Mouse (Mus musculus) stomach, postnatal 0 days (tissue): ENCODE data around the gene 5730596B20Rik. TPM values are rescaled to one million over a fixed set of nuclear protein-coding genes. Genes with fewer than 3 reads are reported as not detected.

Experiments
- ATAC-seq: fragments of 200-750 bp; cut with Nextera tagmentation; 2 replicates; pipeline ENCODE4 v1.8.0; 2017; ENCODE audit not compliant: low FRiP score, low TSS enrichment
- DNase-seq: peaks from one replicate; pipeline ENCODE4 v3.0.0-alpha.2; 2016; ENCODE audit warnings: low spot score
- H3K27ac ChIP-seq: fragments of 300-500 bp; sonication (generic); replicated peaks from 2 replicates; pipeline ENCODE4 v1.5.1; 2014; ENCODE audit warnings: mild to moderate bottlenecking, control low read depth
- H3K27me3 ChIP-seq: fragments of 300-500 bp; sonication (generic); 2 replicates; pipeline ENCODE4 v1.6.1; 2014; ENCODE audit warnings: low read length; ENCODE audit not compliant: control insufficient read depth, insufficient read depth
- H3K36me3 ChIP-seq: fragments of 300-500 bp; sonication (generic); 2 replicates; pipeline ENCODE4 v1.6.1; 2014; ENCODE audit warnings: low read length, mixed read lengths; ENCODE audit not compliant: control insufficient read depth, insufficient read depth
- H3K4me1 ChIP-seq: fragments of 300-500 bp; sonication (generic); replicated peaks from 2 replicates; pipeline ENCODE4 v1.6.1; 2014; ENCODE audit warnings: antibody characterized with exemption; ENCODE audit not compliant: control insufficient read depth, insufficient read depth
- H3K4me2 ChIP-seq: fragments of 300-500 bp; sonication (generic); replicated peaks from 2 replicates; pipeline ENCODE4 v1.6.1; 2014; ENCODE audit warnings: low read depth, mild to moderate bottlenecking, control low read depth, moderate library complexity
- H3K4me3 ChIP-seq: fragments of 300-500 bp; sonication (generic); 2 replicates; pipeline ENCODE4 v1.5.1; 2014; ENCODE audit warnings: low read depth, low read length, control low read depth
- H3K9ac ChIP-seq: fragments of 300-500 bp; sonication (generic); 2 replicates; pipeline ENCODE4 v1.6.1; 2014; ENCODE audit warnings: mild to moderate bottlenecking, low read length, control low read depth, mixed read lengths
- H3K9me3 ChIP-seq: fragments of 300-500 bp; sonication (generic); 2 replicates; pipeline ENCODE4 v1.6.1; 2016; ENCODE audit warnings: low read length; ENCODE audit not compliant: control insufficient read depth
- CTCF ChIP-seq: IDR thresholded peaks from 2 replicates; pipeline ENCODE4 v1.5.1; 2016; ENCODE audit warnings: antibody characterized with exemption, low read depth, mild to moderate bottlenecking, moderate library complexity
- EP300 ChIP-seq: optimal IDR thresholded peaks from 2 replicates; pipeline ENCODE3; 2016; ENCODE audit warnings: antibody characterized with exemption
- WGBS: fragments of 180-500 bp; shearing (Covaris S2); extraction: QIAGEN DNeasy Blood & Tissue Kit; methylation state at CpG from one replicate; pipeline ENCODE4 v1.1.7; 2014; 5-methylcytosine and 5-hydroxymethylcytosine counted together
- polyA plus RNA-seq: library from polyadenylated mRNA; unstranded; fragments of >200 nt; fragmentation: Nextera tagmentation; extraction: Ambion mirVana; gene quantifications from 2 replicates; pipeline ENCODE4 v1.2.1, GENCODE M21; 2015

5730596B20Rik gene
- polyA plus RNA-seq, 1 experiment from 2014 or later, result 0.90 TPM

- H3K27me3 ChIP-seq, result no peaks in the 10 kb centered on the region
- TF ChIP-seq CTCF, result no peak
- H3K27ac ChIP-seq, result peak overlapping the region; percentile 97
- peaks cover 4% of the 10 kb centered on the region; the same call in 1 of the 2 replicates for H3K4me1 ChIP-seq
- WGBS, result 12% methylated on average over 6 of the region's 7 CpGs
- H3K4me3 ChIP-seq, result peak overlapping the region; percentile 38
- ATAC-seq (no peak), DNase-seq (peak; percentile 30)
- H3K36me3 ChIP-seq, result 0 out of 2 replicates have a peak, but pooled peaks cover 2% of the 10 kb centered on the region
- peak overlapping the region; percentile 63 for H3K9ac ChIP-seq
- no peaks in the 10 kb centered on the region for H3K9me3 ChIP-seq
- peak overlapping the region; percentile 65 for H3K4me2 ChIP-seq
Observed at GRCm38 (mm10) chr6:52171938-52172337, 5.4 kb upstream of the 5730596B20Rik start.

GRCm38 (mm10) chr6:52172501-52172900 lies 4.8 kb upstream of the 5730596B20Rik start:
- DNase-seq (peak; percentile 85), ATAC-seq (peak; percentile 77)
- H3K36me3 ChIP-seq, result 0 out of 2 replicates have a peak, but pooled peaks cover 2% of the 10 kb centered on the region
- H3K9me3 ChIP-seq, result no peaks in the 10 kb centered on the region
- peak overlapping the region; percentile 65 for H3K4me2 ChIP-seq
- H3K27ac ChIP-seq, result peak overlapping the region; percentile 97
- H3K4me1 ChIP-seq, result peaks cover 4% of the 10 kb centered on the region; the same call in 1 of the 2 replicates
- peak overlapping the region; percentile 38 for H3K4me3 ChIP-seq
- H3K9ac ChIP-seq, result peak overlapping the region; percentile 63
- H3K27me3 ChIP-seq, result no peaks in the 10 kb centered on the region
- TF ChIP-seq CTCF, result no peak
- TF ChIP-seq EP300, result no peak
- WGBS, result under 1% methylated on average over 35 of the region's 35 CpGs

- Histone ChIP-seq H3K27me3 (no peaks in the 10 kb centered on the region), H3K4me2 (peak overlapping the region; percentile 65), H3K4me1 (peaks cover 4% of the 10 kb centered on the region; the same call in 1 of the 2 replicates), H3K9ac (peak overlapping the region; percentile 38; the same call in 1 of the 2 replicates), H3K9me3 (no peaks in the 10 kb centered on the region), H3K27ac (peak overlapping the region; percentile 95), H3K4me3 (peak overlapping the region; percentile 38), H3K36me3 (0 out of 2 replicates have a peak, but pooled peaks cover 1% of the 10 kb centered on the region)
- DNase-seq (peak; percentile 12), ATAC-seq (no peak)
- WGBS, result 8% methylated on average over 4 of the region's 4 CpGs
- TF ChIP-seq CTCF (no peak), EP300 (no peak)
Observed at GRCm38 (mm10) chr6:52173648-52174047, 3.6 kb upstream of the 5730596B20Rik start.

- H3K4me1 ChIP-seq, result 0 out of 2 replicates have a peak, but pooled peaks cover 2% of the 10 kb centered on the region
- H3K4me3 ChIP-seq, result peak overlapping the region; percentile 63
- TF ChIP-seq EP300 (no peak), CTCF (no peak)
- peak overlapping the region; percentile 89 for H3K9ac ChIP-seq
- no peaks in the 10 kb centered on the region for H3K27me3 ChIP-seq
- ATAC-seq, result peak; percentile 19; the same call in 1 of the 2 replicates
- no peaks in the 10 kb centered on the region for H3K9me3 ChIP-seq
- peak; percentile 44 for DNase-seq
- H3K4me2 ChIP-seq, result peak overlapping the region; percentile 75
- WGBS, result 3% methylated on average over 41 of the region's 41 CpGs
- no peaks in the 10 kb centered on the region for H3K36me3 ChIP-seq
- H3K27ac ChIP-seq, result peak overlapping the region; percentile 95
Observed at GRCm38 (mm10) chr6:52174968-52175751, 2.1 kb upstream of the 5730596B20Rik start.

DNA sequence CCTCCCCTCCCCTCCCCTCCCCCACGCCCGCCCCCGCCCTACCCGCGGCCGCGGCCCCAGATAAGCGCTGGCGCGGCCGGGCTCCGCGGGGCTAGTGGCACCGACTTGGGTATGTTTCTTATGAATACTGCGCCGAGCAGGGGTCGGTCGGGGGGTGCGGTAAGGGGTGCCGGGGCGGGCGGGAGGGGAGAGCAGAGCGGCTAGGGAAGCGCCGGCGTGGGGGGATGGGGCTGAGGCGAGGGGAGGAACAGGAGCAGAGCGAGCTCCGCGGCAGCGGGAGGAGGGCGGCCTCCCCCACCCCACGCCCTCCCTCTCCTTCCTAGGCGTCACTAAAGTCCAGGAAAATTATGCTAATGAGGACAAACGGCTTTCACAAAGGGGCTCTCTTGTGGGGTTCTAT lies 1.4 kb upstream of the 5730596B20Rik start:
- H3K4me3 ChIP-seq, result peak overlapping the region; percentile 63
- no peaks in the 10 kb centered on the region for H3K27me3 ChIP-seq
- H3K9ac ChIP-seq, result peak overlapping the region; percentile 89
- peak overlapping the region; percentile 95 for H3K27ac ChIP-seq
- DNase-seq (peak; percentile 45), ATAC-seq (peak; percentile 45; the same call in 1 of the 2 replicates)
- no peaks in the 10 kb centered on the region for H3K9me3 ChIP-seq
- WGBS, result under 1% methylated on average over 21 of the region's 35 CpGs
- no peaks in the 10 kb centered on the region for H3K36me3 ChIP-seq
- TF ChIP-seq CTCF (no peak), EP300 (no peak)
- 0 out of 2 replicates have a peak, but pooled peaks cover 2% of the 10 kb centered on the region for H3K4me1 ChIP-seq
- H3K4me2 ChIP-seq, result peak overlapping the region; percentile 75

DNA sequence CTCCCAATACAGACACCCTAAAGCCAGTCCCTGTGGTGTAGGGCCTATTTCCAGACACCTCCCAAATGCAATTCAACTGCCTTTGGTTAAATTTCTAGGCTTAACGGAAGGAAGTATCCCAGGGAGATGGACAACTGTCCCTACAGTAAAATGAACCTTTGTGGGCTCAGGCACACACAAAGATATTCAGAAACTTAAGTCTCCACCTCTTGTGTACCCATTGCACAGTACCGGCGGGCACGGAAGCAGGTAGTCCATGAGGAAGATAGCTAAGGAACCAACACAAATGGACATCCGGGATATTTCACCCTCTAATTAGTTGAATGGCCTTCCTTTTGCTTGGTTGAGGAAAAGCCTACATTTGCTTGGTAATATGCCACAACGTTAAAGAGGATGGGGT lies 907 bp upstream of the 5730596B20Rik start:
- no peak for ATAC-seq
- peak overlapping the region; percentile 75 for H3K4me2 ChIP-seq
- no peaks in the 10 kb centered on the region for H3K27me3 ChIP-seq

More for the DNA sequence above, 907 bp upstream of the 5730596B20Rik start:
- no peaks in the 10 kb centered on the region for H3K36me3 ChIP-seq
- 0 out of 2 replicates have a peak, but pooled peaks cover 2% of the 10 kb centered on the region for H3K4me1 ChIP-seq
- H3K9ac ChIP-seq, result peak overlapping the region; percentile 89
- H3K9me3 ChIP-seq, result no peaks in the 10 kb centered on the region
- peak overlapping the region; percentile 63 for H3K4me3 ChIP-seq
- H3K27ac ChIP-seq, result peak overlapping the region; percentile 95
- DNase-seq, result peak; percentile 13
- 8% methylated on average over 6 of the region's 6 CpGs for WGBS
- TF ChIP-seq EP300 (no peak), CTCF (no peak)
